Mouse (Mus musculus) mouse trophoblast stem cell (cell line): Measurements from ENCODE around the gene Nanog.
"Not testable (repeated sequence)": the region's sequence is repeated elsewhere in the genome, so short reads cannot be mapped to it uniquely, and the experiment has no call there.

ENCODE experiments used
- in situ Hi-C, 2 experiments: fragments of 300-500 bp; cut with MseI, MboI; formaldehyde crosslinking; loops; 2 replicates in 1 of 2; 3 replicates in 1 of 2; pipeline ENCODE4 v1.15.1; 2025

Nanog gene

DNA sequence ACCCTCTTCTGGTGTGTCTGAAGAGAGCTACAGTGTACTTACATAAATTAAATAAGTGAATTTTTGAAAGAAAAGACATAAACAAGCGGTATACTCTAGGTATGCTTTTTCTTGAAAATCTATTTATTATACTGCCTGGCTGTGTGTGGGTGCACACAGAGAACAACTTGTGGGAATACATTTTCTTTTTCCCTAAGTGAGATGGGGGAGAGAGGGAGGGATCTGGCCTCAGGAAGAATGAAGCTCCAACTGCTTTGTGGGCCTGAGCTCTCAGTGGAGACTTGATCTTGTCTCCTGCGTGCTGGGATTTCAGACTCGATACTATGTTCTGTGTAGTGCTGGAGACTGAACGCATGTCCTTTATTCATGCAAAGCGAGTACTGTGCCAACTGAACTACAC is 5.5 kb upstream of the Nanog start:
- in situ Hi-C loops: no loop called here

DNA sequence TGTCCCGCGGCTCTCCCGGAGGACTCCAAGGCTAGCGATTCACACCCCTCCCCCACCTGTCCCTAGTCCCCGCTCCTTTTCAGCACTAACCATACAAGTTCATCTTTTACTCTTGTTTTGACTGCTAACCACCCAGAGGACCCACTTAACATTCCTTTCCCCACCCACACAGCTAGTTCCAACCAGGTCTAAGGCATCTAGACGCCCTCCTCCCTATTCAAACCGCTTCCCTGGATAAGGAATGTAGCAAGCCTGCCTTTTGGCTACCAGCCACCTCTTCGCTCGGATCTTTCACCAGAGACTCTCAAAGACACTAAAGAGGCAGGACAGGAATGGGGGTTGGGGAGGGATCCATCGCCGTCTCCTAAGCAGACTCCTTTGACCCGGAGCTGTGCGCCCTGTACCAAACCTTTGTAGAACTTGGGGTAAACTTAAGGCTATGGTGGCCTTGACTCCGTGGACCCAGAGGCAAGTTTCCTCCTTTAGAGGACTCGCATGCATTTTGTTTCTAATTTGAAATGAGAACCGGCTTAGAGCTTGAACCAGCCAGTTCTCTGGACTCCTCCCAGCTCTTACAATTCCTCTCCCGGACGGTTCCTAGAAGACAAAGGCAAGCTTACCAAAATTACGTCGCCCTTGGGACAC is 4.7 kb upstream of the Nanog start:
- in situ Hi-C loops: no loop called here

GRCm38 (mm10) chr6:122703251-122703650 is 4.0 kb upstream of the Nanog start:
- in situ Hi-C loops: no loop called here

DNA sequence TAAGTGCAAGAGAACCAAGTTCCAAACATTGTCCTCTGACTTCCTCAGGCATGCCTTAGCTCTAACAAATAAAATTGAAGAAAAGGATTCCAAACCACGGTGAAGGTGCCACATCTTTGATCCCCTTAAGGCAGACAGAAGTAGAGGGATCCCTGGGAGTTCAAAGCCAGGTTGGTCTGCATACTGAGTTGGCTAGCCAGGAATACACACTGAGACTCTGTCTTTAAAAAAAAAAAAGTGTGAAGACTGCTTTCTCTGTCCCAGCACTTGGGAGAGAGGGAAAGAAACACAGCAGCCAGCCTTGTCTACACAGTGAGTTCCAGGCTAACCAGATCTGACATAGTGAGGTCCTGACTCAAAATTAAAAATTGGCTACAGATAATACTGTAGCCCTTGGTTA is 3.6 kb upstream of the Nanog start:
- in situ Hi-C loops: no loop called here

GRCm38 (mm10) chr6:122706337-122706840 is 900 bp upstream of the Nanog start:
- in situ Hi-C loops: no loop called here

DNA sequence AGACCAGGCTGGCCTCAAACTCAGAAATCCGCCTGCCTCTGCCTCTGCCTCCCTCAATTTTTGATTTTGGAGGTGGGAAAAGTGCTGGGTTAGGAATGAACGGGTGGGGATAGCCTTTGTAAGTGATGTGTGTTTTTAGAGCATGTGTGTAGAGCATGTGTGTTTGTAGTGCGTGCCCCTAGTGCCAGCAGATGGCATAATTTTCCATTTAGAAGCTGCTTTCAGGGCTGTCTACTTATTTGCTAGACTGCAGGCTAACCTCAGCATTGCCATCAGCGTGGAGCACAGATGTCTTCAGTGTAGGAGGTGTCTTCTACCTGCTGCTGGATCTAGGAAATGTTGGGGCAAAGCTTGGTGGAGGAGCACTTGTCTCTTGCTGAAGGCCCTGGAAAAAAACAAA is 1.5 kb downstream of the Nanog start:
- in situ Hi-C loops: no loop called here

DNA sequence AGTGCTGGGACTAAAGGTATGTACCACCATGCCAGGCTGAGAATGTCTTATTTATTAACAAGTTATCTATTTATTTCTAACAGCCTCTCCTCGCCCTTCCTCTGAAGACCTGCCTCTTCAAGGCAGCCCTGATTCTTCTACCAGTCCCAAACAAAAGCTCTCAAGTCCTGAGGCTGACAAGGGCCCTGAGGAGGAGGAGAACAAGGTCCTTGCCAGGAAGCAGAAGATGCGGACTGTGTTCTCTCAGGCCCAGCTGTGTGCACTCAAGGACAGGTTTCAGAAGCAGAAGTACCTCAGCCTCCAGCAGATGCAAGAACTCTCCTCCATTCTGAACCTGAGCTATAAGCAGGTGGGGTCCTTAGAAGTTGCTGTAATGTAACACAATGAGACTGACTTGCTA is 4.2 kb downstream of the Nanog start:
- in situ Hi-C loops: no loop called here

GRCm38 (mm10) chr6:122713116-122713515 is 5.8 kb downstream of the Nanog start:
- in situ Hi-C loops: not testable (repeated sequence)

DNA sequence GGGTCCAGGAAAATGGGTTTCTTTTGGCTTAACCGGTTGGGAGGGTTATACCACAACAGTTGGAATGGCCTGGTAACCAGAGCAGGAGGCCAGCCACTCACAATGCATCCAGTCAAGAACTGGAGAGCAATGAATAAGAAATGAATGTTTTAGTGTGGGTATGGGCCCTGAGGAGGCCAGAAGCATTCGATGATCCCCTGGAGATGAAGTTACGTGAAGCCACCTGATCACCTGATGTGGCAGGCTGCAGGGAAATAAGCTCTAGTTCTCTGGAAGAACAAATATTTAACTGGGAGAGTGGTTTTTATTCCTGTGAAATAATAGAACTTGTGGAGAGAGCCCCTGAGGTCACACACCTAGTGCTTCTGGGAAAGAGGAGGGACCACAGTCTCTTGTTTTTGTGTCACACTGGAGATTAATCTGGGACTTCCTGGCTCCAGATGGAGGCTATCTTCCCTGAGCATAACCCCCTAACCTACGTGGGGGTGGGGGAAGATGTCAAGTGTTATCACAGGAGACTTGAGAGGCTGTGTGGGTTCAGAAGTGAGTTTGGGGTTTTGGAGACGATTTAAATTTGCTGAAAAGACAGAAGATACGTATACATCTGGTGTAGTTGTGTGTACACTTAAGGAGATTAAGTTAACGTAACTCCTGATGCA is 7.5 kb downstream of the Nanog start:
- in situ Hi-C loops: loop anchor here (5.0 kb wide), 2 partner anchors 43 to 48 kb away; no protein-coding TSS in a partner anchor

DNA sequence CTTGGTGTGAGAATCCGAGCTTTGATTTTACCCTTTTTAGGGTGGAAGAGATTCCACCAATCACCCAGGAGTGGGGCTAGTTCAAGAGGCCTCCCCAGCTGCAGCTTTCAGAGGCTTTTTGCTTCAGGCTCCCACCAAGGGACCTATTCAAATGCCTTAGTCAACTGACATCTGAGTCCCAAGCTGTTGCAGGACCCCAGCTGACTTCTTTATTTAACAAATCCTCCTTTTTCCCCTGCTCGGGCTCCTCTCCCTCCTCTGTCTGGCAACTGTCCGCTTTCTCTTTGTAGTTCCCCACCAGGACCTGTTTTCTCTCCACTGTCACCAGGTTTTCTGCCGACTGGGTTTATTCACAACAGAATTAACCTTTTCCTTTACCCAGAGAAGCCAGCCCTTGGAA is 8.6 kb downstream of the Nanog start:
- in situ Hi-C loops: loop anchor here (5.0 kb wide), 2 partner anchors 44 to 49 kb away; no protein-coding TSS in a partner anchor

GRCm38 (mm10) chr6:122718224-122718623 is 10.9 kb downstream of the Nanog start:
- in situ Hi-C loops: loop anchor here (5.0 kb wide), 2 partner anchors 46 to 51 kb away; no protein-coding TSS in a partner anchor

- in situ Hi-C loops: loop anchor here (5.0 kb wide), 2 partner anchors 48 to 53 kb away; no protein-coding TSS in a partner anchor
Measured at GRCm38 (mm10) chr6:122719942-122720341, 12.7 kb downstream of the Nanog start.

- in situ Hi-C loops: loop anchor here (5.0 kb wide), 2 partner anchors 37 to 47 kb away; no protein-coding TSS in a partner anchor
Measured at GRCm38 (mm10) chr6:122739952-122740351, 32.7 kb downstream of the Nanog start.

GRCm38 (mm10) chr6:122741460-122742227 is 34.4 kb downstream of the Nanog start:
- in situ Hi-C loops: loop anchor here (5.0 kb wide), 2 partner anchors 36 to 46 kb away; no protein-coding TSS in a partner anchor

DNA sequence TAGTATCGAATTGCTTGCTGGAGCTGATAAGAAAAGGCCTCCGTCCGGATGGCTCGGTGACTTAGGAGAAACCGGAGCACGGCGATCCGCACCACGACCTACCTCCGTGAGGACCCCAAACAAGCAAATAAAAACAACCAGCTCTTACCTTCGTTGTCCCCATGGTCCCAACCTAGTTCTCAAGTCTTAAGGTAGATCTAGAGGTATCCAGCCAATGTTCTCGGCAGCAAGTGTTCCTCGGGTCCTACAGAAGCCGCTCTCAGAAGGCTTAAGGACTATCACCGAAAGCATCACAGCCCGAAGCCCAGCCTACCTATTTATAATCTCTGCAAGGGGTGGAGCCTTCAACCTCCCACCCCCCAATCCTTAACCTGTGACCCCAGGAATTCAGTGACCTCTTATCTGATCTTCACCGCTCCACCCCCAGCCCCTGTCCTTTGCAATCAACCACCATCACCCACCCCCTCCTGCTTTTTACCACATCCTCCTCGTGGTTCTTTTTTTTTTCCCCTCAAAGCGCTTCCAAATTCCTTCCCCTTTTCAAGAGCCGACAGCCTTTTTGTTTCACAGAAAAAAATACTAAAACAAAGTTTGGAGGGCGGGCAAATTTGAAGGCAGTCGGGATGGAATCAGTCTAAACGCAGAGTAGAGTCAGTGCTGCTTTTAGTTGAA is 35.1 kb downstream of the Nanog start:
- in situ Hi-C loops: loop anchor here (5.0 kb wide), 2 partner anchors 35 to 45 kb away; no protein-coding TSS in a partner anchor

- in situ Hi-C loops: loop anchor here (5.0 kb wide), 2 partner anchors 34 to 44 kb away; no protein-coding TSS in a partner anchor
Measured at GRCm38 (mm10) chr6:122743353-122743752, 36.1 kb downstream of the Nanog start.

DNA sequence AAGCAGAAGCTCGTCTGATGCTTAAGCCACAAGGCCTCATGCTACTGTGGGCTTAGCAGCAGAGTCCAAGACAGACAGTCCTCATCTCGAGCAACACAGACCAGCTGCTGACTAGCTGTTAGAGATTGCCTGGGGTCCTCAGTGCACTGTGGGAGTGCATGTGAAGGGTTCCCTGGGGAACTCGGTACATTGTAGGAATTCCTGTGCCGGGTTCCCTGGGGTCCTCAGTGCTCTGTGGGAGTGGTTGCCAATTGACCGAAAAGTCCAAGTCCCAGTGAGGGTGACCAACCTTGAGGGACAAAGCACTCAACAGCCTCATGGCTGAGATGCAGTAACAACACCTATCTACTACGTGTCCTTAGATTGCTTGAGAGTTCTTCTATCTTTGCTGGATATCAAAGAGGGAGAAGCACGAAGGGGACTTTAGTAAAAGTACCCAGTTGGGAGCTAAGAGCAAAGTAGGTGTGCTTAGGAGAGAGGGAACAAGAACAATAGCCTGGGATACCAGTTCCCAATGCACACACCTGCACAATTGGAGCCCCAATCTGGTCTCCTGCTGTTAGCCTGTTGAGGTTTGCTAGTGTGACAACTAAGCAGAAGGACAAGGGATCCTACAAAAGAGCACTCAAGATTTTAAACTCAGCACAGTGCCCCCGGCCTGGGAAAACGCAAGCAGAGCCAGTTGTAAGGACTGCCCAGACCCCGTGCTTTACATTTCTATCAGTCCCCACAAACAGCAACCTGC is 37.4 kb downstream of the Nanog start:
- in situ Hi-C loops: loop anchor here (5.0 kb wide), 2 partner anchors 33 to 43 kb away; no protein-coding TSS in a partner anchor

DNA sequence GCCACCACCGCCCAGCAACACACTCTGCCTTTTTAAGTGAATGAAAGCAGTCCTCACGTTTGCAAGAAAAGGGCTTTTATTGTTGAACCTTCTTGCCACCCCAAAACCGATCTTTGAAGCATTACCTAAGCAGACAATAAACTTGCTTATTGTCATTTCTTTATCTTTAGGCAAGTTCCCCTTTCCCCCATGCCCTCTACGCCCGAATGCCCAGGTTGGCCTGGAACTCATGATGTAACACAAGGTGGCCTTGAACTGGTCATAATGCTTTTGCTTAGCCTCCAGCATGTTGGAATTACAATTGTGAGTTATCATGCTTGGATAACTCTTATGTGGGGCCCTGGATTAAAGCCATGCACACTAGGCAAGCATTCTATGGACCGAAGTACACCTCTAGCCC is 43.3 kb downstream of the Nanog start:
- in situ Hi-C loops: no loop called here

- in situ Hi-C loops: no loop called here
Measured at GRCm38 (mm10) chr6:122755913-122756312, 48.6 kb downstream of the Nanog start.

DNA sequence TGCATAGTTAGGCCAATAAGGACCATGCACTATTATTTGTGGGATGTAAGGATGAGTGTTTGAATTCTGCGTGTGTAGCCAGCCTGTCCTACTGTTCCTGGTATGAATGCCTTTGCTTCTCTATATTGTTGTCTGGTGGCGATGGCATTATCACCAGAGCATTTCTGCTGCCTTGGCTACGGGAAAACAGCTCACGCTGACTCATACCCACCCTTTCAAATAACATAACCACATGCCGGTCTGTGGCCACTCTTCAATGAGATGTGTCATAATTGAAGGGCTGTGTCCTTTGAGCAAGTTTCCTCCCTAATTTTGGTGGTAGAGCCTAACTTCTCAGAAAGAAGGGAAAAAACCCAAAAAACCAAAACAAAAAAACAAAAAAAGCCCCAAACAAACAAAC is 51.4 kb downstream of the Nanog start:
- in situ Hi-C loops: no loop called here
